Mouse (Mus musculus) gastrocnemius, postnatal 14 days (tissue): ENCODE data around the gene Hist1h1d. TPM values are rescaled to one million over a fixed set of nuclear protein-coding genes. Genes with fewer than 3 reads are reported as not detected.

Experiments
- DNase-seq: peaks from one replicate; pipeline ENCODE4 v3.0.0; 2021; ENCODE audit warnings: mixed read lengths
- intact Hi-C: fragments of 180-260 bp; cut with DNase I; formaldehyde crosslinking; loops from one replicate; pipeline ENCODE4 v1.15.1; 2025; ENCODE audit warnings: low total_unique reads
- long read RNA-seq, 2 experiments: library from polyadenylated mRNA; stranded (forward); transcript quantifications; one replicate each; pipeline ENCODE4 v2.0.0; 2021
- total RNA-seq, 2 experiments: library from RNA; stranded (reverse); gene quantifications; 2 replicates each; pipeline ENCODE4 v1.2.3; 2021

The Hist1h1d gene
- total RNA-seq, result 1 to 10 TPM; 8.2 to 9.3 TPM
- long read RNA-seq, experiment 1, result 0 reads
- long read RNA-seq, experiment 2, result 0 reads

GRCm38 (mm10) chr13:23552962-23553361 is at the start of gene Hist1h1d:
Gene Hist1h1d, plus strand, starts transcription at chr13:23553262.
- intact Hi-C loops, result no loop called here

DNA sequence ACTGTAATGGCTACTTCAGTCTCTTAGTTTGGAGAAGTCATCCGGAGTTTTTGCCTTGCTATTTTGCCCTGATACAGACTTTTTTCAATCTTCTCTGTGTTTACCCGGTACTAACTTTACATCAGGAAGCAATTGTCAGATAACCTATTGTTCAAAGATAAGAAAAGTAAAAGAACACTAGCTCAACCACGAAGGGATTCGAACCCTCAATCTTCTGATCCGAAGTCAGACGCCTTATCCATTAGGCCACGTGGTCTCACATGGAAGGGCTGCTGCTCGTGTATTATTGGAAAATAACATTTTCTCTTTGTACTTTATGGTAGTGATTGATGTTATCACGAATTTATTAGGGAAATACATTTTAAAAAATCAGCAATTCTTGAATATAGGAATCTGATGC is 49.3 kb upstream of the Hist1h1d start:
- intact Hi-C loops, result no loop called here
- DNase-seq, result no peak

More at GRCm38 (mm10) chr13:23552962-23553361, at the start of gene Hist1h1d:
- no peak for DNase-seq

GRCm38 (mm10) chr13:23505662-23506345 is 47.3 kb upstream of the Hist1h1d start:
- intact Hi-C loops, result loop anchor here (5.0 kb wide), 1 partner anchor 49 kb away; no protein-coding TSS in a partner anchor
- no peak for DNase-seq

GRCm38 (mm10) chr13:23506351-23506750 is 46.7 kb upstream of the Hist1h1d start:
- intact Hi-C loops, result loop anchor here (5.0 kb wide), 1 partner anchor 49 kb away; no protein-coding TSS in a partner anchor

GRCm38 (mm10) chr13:23506819-23507515 is 46.1 kb upstream of the Hist1h1d start:
- DNase-seq, result no peak
- intact Hi-C loops, result loop anchor here (5.0 kb wide), 1 partner anchor 50 kb away; no protein-coding TSS in a partner anchor

More at GRCm38 (mm10) chr13:23506351-23506750, 46.7 kb upstream of the Hist1h1d start:
- no peak for DNase-seq

DNA sequence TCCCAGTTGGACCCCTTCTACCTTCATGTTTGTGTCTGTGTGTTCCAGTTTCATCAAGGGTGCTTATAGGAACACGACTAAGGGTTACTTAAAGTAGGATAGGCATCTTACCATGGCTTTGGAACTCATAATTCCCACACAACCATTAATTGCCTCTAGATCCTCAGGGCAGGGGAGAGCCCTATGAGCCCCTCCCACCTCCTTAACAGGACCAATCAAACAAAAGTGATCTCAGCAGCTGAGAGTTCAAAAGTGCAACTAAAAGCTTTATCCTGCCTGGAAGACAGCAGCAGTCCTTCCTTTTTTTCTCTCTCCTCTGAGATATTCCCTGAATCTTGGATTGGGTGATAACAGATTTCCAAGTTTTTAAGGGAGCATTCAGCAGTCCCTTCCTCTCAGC is 42.9 kb upstream of the Hist1h1d start:
- intact Hi-C loops, result no loop called here
- DNase-seq, result no peak

GRCm38 (mm10) chr13:23513517-23513916 is 39.5 kb upstream of the Hist1h1d start:
- intact Hi-C loops, result no loop called here

GRCm38 (mm10) chr13:23515281-23515680 is 37.8 kb upstream of the Hist1h1d start:
- intact Hi-C loops, result loop anchor here (5.0 kb wide), 1 partner anchor 63 kb away; no protein-coding TSS in a partner anchor
- no peak for DNase-seq

More at GRCm38 (mm10) chr13:23513517-23513916, 39.5 kb upstream of the Hist1h1d start:
- DNase-seq, result no peak

- intact Hi-C loops, result loop anchor here (5.0 kb wide), 1 partner anchor 64 kb away; no protein-coding TSS in a partner anchor
- DNase-seq, result no peak
Observed at GRCm38 (mm10) chr13:23515826-23516620, 37.0 kb upstream of the Hist1h1d start.

GRCm38 (mm10) chr13:23516822-23517602 is 36.0 kb upstream of the Hist1h1d start:
- intact Hi-C loops, result loop anchor here (5.0 kb wide), 1 partner anchor 65 kb away; no protein-coding TSS in a partner anchor
- DNase-seq, result peak; percentile 53

- peak; percentile 70 for DNase-seq
- intact Hi-C loops, result loop anchor here (2.0 to 5.0 kb wide), 2 partner anchors 65 to 85 kb away; no protein-coding TSS in a partner anchor
Observed at GRCm38 (mm10) chr13:23517603-23518294, 35.3 kb upstream of the Hist1h1d start.

DNA sequence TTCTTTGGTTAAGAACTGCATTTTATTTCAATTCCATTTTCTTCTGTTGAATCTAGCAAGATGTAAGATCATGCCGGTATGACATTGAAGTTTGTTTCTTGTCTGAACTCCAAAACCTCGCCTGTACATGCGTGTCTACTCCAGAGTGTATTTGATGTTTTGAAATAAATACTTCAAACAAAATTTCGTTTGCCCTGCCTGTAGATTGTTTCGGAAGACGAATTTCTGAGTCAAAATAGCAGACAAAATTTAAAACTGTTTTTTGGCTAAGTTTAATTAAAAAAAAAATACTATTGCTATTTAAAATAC is 34.8 kb upstream of the Hist1h1d start:
- DNase-seq, result no peak
- intact Hi-C loops, result loop anchor here (2.0 to 5.0 kb wide), 2 partner anchors 66 to 85 kb away; no protein-coding TSS in a partner anchor

DNA sequence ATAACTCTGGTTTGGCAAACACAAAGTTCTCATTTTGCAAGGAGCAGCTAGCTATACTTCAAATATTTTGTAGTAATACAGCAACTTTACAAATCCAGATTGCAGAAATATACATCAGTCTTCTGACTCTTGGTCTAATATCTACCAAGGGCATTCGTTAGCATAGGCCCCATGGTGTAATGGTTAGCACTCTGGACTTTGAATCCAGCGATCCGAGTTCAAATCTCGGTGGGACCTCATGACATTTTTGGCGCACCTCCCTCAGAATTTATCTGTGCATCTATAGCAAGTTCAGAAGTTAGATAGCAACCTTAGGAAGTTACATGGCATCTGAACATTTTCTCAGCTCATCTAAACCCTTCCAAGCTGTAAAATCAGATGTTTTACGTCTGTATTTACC is 34.2 kb upstream of the Hist1h1d start:
- intact Hi-C loops, result loop anchor here (2.0 to 5.0 kb wide), 2 partner anchors 67 to 86 kb away; no protein-coding TSS in a partner anchor
- DNase-seq, result no peak

- intact Hi-C loops, result loop anchor here (2.0 to 5.0 kb wide), 2 partner anchors 67 to 87 kb away; no protein-coding TSS in a partner anchor
- peak; percentile 63 for DNase-seq
Observed at GRCm38 (mm10) chr13:23519416-23519815, 33.6 kb upstream of the Hist1h1d start.

DNA sequence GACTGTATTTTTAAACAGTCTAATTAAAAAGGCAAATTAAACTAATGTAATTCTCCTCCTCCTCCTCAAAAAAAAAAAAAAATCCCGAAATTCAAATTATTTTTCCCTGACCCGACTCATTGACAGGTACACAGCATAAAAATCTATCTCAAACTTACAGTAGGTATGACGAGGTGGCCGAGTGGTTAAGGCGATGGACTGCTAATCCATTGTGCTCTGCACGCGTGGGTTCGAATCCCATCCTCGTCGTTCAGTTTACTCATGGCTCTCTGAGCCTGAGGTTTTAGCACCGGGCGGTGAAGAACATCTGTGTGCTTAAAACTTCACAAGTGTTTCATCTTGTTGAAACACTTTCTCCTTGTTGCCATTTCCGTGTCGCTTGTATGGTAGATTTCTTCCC is 31.4 kb upstream of the Hist1h1d start:
- intact Hi-C loops, result loop anchor here (10.0 kb wide), 1 partner anchor 1497 kb away; no protein-coding TSS in a partner anchor
- DNase-seq, result peak; percentile 58

- intact Hi-C loops, result loop anchor here (10.0 kb wide), 1 partner anchor 1499 kb away; no protein-coding TSS in a partner anchor
- DNase-seq, result no peak
Observed at GRCm38 (mm10) chr13:23523976-23524375, 29.1 kb upstream of the Hist1h1d start.

DNA sequence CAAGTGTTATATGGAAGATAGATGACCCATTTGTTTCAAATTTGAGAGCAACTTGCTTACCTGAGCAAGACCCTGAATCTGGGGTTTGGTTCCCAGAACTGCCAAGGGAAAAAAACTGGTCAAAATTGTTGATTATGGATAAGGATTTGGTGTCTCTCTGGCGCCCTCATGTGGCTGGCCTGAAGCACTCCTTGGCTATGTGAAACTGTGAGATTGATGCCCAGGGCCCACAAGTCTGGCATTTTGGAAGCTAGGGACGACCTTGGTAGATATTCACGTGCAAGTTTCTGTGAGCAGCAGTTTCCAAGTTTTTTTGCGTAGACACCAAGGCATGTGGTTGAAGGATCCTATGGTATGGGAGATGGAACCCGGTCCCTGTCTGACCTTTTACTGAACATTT is 28.4 kb upstream of the Hist1h1d start:
- intact Hi-C loops, result loop anchor here (10.0 kb wide), 1 partner anchor 1500 kb away; no protein-coding TSS in a partner anchor

DNA sequence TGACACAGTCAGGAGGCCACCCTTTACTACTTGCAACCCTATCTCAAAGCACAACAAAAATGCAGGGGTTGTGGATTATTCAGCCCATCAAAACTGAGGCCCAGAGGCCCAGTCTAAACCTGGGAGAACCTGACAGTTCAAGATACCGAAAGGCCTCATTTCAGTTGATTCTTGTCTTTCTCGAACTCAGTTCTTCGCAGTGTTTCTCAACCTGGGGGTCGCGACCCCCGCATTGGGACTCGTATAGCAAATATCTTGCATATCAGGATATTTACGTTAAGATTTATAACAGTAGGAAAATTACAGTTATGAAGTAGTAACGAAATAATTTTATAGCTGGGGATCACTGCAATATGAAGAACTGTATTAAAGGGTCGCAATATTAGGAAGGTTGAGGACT is 27.2 kb upstream of the Hist1h1d start:
- intact Hi-C loops, result loop anchor here (10.0 kb wide), 1 partner anchor 1501 kb away; no protein-coding TSS in a partner anchor
- DNase-seq, result no peak

More for the DNA sequence above, 28.4 kb upstream of the Hist1h1d start:
- DNase-seq, result peak; percentile 70
